Mouse (Mus musculus) cerebellum, adult 9-10 months (tissue): ENCODE results near the gene Grik4.

Source experiments
- DNase-seq: peaks from one replicate; pipeline ENCODE4 v3.0.0; 2022

Gene Grik4

GRCm38 (mm10) chr9:42482944-42483343 lies 461.3 kb downstream of the Grik4 start:
- no peak for DNase-seq

DNA sequence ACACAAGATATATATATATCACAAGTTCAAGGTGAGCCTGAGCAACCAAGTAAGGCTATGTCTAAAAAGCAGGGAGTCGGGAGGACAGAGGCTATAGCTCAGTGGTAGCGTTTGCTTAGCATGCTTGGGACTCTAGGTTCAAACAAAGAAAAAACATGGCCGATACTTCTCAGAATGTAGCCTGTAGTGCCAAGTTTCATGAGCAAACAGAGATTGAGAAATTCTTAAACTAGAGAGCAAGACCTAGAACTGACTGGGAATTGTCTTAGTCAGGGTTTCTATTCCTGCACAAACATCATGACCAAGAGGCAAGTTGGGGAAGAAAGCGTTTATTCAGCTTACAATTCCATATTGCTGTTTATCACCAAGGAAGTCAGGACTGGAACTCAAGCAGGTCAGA lies 468.1 kb downstream of the Grik4 start:
- DNase-seq = no peak

DNA sequence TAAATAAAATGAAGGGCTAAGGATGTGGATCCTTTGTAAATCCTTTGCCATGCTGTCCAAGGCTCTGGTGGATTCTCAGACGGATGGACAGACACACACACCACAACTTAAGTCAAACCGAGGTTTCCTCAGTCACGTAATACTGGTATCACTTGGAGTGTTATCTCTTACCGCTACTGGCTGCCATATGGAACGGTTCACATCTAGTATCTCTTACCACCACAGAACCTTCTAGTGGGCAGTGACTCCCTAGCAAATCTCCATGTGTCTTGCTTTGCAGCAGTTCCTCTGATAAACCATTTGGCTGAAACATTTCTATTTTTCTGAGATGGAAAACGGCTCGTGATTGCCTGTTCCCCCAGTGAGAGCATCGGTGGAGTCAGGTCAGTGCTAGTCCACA lies 470.0 kb downstream of the Grik4 start:
- DNase-seq = no peak

GRCm38 (mm10) chr9:42471921-42472747 lies 472.2 kb downstream of the Grik4 start:
- peak; percentile 94 for DNase-seq

DNA sequence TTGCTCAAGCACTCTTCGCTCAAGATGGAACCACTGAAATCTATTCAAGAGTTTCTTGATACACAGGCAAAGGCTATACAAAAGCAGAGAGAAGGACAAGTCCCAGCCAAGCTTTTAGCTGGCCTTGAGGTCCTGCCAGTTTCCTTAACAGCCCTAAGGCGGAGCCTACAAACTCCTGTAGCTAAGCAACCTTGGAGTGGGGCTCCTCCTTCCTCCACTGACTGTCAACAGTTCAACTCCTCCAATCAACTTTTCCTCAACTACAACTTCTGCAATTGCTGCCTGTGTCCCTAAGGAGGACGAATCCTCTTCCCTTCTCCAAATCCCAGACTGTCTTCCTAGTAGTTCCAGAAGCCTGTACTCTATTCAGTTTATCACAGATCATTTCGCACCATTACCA lies 473.1 kb downstream of the Grik4 start:
- no peak for DNase-seq

GRCm38 (mm10) chr9:42469323-42469722 lies 475.0 kb downstream of the Grik4 start:
- DNase-seq = no peak

DNA sequence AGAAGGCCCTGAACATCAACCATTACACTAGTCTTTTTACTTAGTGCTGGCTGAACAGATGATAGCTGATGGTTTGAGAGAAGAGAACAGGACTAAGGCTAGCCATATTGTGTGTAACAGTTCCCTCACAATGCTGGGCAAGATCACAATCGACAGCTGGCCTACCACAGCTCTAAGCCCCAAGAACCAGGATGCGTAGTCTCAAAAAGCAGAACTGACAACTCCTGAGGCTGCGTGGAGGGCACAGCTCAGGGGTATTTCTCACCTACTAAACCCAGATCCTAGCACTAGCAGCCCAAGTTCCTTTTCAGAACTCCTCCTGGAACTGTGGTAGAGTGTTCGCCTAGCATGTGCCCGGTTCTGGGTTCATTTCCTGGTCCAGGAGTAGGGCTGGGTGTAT lies 475.9 kb downstream of the Grik4 start:
- DNase-seq = no peak
